Mouse (Mus musculus) megakaryocyte, embryonic 14.5 days (primary cell): Measurements from ENCODE around the gene Ttc7b.

ENCODE experiments used
- FLI1 ChIP-seq: IDR thresholded peaks from 2 replicates; pipeline ENCODE4 v1.6.1; 2012; ENCODE audit warnings: low read length, inconsistent platforms, mixed read lengths
- GATA1 ChIP-seq: IDR thresholded peaks from 3 replicates; pipeline ENCODE4 v1.6.1; 2012; ENCODE audit warnings: mixed read lengths, low read length, inconsistent platforms, borderline replicate concordance

DNA sequence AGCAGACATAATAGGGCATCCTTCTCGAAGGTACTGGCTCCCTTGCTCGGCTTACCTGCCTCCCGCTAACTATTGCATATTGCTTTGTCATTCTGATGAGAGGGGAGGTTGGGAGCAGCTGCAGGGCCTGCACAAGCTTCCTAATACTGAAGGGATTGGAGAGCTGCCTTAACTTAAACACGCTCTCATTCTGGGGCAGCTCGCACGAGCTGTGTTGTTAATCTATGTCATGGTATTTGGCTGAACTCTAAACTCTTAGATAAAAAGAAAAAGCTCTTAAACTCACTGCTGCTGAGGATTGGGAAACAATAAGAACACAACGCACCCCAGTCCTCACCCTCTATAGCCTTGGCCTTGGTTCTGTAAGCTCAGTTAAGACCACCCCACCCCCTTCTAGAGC, 113.3 kb downstream of the Ttc7b start:
- no peak for TF ChIP-seq GATA1
- TF ChIP-seq FLI1: no peak
